Comparison of ENCODE assay signal across 16 mouse cellular contexts in the genomic region with DNA sequence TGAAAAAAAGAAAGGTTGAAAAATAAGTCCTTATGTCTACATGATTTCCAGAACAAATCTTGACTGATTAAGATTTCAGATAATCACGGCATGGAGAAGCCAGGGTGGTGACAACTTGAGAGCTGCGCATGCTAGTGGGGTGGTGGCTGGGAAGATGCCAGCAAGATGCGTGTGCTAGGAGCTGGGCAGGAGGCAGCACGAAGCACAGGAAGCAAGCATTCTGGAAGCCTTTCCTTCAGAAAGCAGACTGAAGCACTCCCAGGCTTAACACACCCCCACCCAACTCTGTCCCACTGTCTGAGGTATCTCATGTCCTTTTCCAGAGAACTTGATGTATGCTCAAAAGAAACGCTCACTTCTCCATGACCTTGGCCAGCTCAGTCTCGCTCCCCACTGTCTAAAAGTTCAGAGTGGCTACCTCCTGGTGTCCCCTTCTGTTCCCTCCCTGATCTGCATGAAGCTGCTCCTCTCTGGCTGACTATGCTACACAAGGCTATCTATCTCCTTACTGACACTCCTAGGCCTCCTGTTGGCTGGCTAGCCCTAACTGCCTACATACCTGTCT. TPM values are rescaled to one million over a fixed set of nuclear protein-coding genes. Genes with fewer than 3 reads are reported as not detected.
DNase-seq lines count a peak whose midpoint lies in the region; ATAC-seq lines count a peak whose summit lies in the region.
"Had no signal": no experiment of that assay in that cellular context is flagged by ENCODE, and none has a peak within 500 bp of the region (broad histone marks: within the 10 kb centered on the region; RNA-seq: fewer than 3 reads in every experiment).

No protein-coding gene starts in this region.

- H3K4me2 ChIP-seq in stomach, embryonic 16.5 days (ENCODE audit: low read depth, low read length): no peak overlapping the region
- H3K4me2 ChIP-seq in midbrain, embryonic 11.5 days: no peak overlapping the region
- H3K4me2 ChIP-seq: heart, embryonic 11.5 days; limb, embryonic 13.5 days had no signal

- no peaks in the 10 kb centered on the region for H3K9me3 ChIP-seq in stomach, embryonic 16.5 days (replicated peaks; ENCODE audit: control insufficient read depth, low read length)
- no peaks in the 10 kb centered on the region for H3K9me3 ChIP-seq in midbrain, embryonic 11.5 days (ENCODE audit: control insufficient read depth, low read length)
- H3K9me3 ChIP-seq: limb, embryonic 13.5 days had no signal

- H3K9ac ChIP-seq in stomach, embryonic 16.5 days (ENCODE audit: low read length): no peak overlapping the region
- no peak overlapping the region for H3K9ac ChIP-seq in midbrain, embryonic 11.5 days (ENCODE audit: low read length)
- H3K9ac ChIP-seq: limb, embryonic 13.5 days had no signal

- H3K27ac ChIP-seq in stomach, embryonic 16.5 days (ENCODE audit: low read length): peak overlapping the region; percentile 54; the same call in 1 of the 2 replicates
- H3K27ac ChIP-seq in midbrain, embryonic 11.5 days (ENCODE audit: low read depth, low read length): no peak overlapping the region; the same call in 1 of the 2 replicates

- intact Hi-C loops in heart, postnatal 25 days (cut with DNase I): no loop called here

- H3K27me3 ChIP-seq in stomach, embryonic 16.5 days (ENCODE audit: control insufficient read depth, insufficient read depth, low read length): no peaks in the 10 kb centered on the region
- H3K27me3 ChIP-seq in midbrain, embryonic 11.5 days (ENCODE audit: control insufficient read depth, insufficient read depth, low read length): no peaks in the 10 kb centered on the region
- H3K27me3 ChIP-seq: limb, embryonic 13.5 days had no signal

- no peak for ATAC-seq in stomach, embryonic 16.5 days (ENCODE audit: insufficient read depth, low FRiP score)
- no peak for ATAC-seq in midbrain, embryonic 11.5 days (ENCODE audit: low FRiP score)

- peak; percentile 38 for DNase-seq in adrenal gland, adult 2 months
- no peak for DNase-seq in adrenal gland, adult 18-20 months (ENCODE audit: low spot score in 2 of 2)
- peak; percentile 82 for DNase-seq in heart, adult 11 months
- no peak for DNase-seq in heart, postnatal 25 days (ENCODE audit: low spot score)
- peak; percentile 50 to 51 for DNase-seq in left cerebral cortex, adult 18-20 months (ENCODE audit: low spot score in 2 of 2)
- no peak for DNase-seq in midbrain, embryonic 11.5 days (ENCODE audit: low spot score, missing footprints)
- no peak for DNase-seq in T-cell, adult 2 months (ENCODE audit: low spot score)
- DNase-seq: cerebellum, adult 9-10 months; kidney, adult 18-20 months; kidney, postnatal 36 days; lung, adult 2 months; spleen, adult 18-20 months had no signal

- H3K4me1 ChIP-seq in stomach, embryonic 16.5 days (ENCODE audit: control insufficient read depth, insufficient read depth, low read length): peaks cover 18% of the 10 kb centered on the region
- peaks cover 3% of the 10 kb centered on the region; the same call in 1 of the 2 replicates for H3K4me1 ChIP-seq in midbrain, embryonic 11.5 days (ENCODE audit: control insufficient read depth, insufficient read depth, low read length)

- 72% methylated on average over 6 of the region's 6 CpGs for WGBS in stomach, embryonic 16.5 days
- 91% methylated on average over 6 of the region's 6 CpGs for WGBS in midbrain, embryonic 11.5 days

- no peak overlapping the region for H3K4me3 ChIP-seq in stomach, embryonic 16.5 days (replicated peaks; ENCODE audit: low read length)
- no peak overlapping the region for H3K4me3 ChIP-seq in midbrain, embryonic 11.5 days (ENCODE audit: low read depth, low read length)
- H3K4me3 ChIP-seq: limb, embryonic 13.5 days; myocyte had no signal

- H3K36me3 ChIP-seq in stomach, embryonic 16.5 days (ENCODE audit: control insufficient read depth, insufficient read depth, low read length): no peaks in the 10 kb centered on the region; the same call in 1 of the 2 replicates
- H3K36me3 ChIP-seq in midbrain, embryonic 11.5 days (ENCODE audit: control insufficient read depth, insufficient read depth, low read length): 0 out of 2 replicates have a peak, but pooled peaks cover 2% of the 10 kb centered on the region

RNA-seq across cellular contexts. Expression of gene Hdac4, which starts 52.1 kb away (rescaled TPM):
- total RNA-seq in adrenal gland, adult 2 months (2021): 10 to 100 TPM; 57.4 to 90.9 TPM
- polyA plus RNA-seq in adrenal gland, adult 2 months (2012; rRNA removed): 55.5 and 81.4 TPM in 2 replicates
- total RNA-seq in adrenal gland, adult 18-20 months (2021): 10 to 100 TPM; 45.9 to 95.4 TPM
- 10 to 100 TPM; 36.1 to 51.8 TPM for total RNA-seq in heart, postnatal 25 days (2021)
- total RNA-seq in left cerebral cortex, adult 18-20 months (2021): 100 to 1,000 TPM; 108 to 111 TPM
- polyA plus RNA-seq in stomach, embryonic 16.5 days (2015; fragmentation: Nextera tagmentation; extraction: Ambion mirVana): 15.7 and 18.8 TPM in 2 replicates
- 19.2 and 21.9 TPM in 2 replicates for polyA plus RNA-seq in midbrain, embryonic 11.5 days (2014; fragmentation: Nextera tagmentation; extraction: Ambion mirVana)

Comparison
In these comparisons a context has a peak if more than half of its experiments do, and no peak if none do; other contexts are left out.
1. DNase-seq: peak in adrenal gland, adult 2 months (single experiment), heart, adult 11 months (single experiment) and left cerebral cortex, adult 18-20 months (2 of 2); none in adrenal gland, adult 18-20 months (0 of 2), heart, postnatal 25 days (single experiment), midbrain, embryonic 11.5 days (single experiment) and T-cell, adult 2 months (single experiment).